Mouse (Mus musculus) thymus, postnatal 25 days (tissue): ENCODE data around the gene Khnyn.

Experiments
- DNase-seq: peaks from one replicate; pipeline ENCODE4 v3.0.0; 2022

Gene Khnyn

DNA sequence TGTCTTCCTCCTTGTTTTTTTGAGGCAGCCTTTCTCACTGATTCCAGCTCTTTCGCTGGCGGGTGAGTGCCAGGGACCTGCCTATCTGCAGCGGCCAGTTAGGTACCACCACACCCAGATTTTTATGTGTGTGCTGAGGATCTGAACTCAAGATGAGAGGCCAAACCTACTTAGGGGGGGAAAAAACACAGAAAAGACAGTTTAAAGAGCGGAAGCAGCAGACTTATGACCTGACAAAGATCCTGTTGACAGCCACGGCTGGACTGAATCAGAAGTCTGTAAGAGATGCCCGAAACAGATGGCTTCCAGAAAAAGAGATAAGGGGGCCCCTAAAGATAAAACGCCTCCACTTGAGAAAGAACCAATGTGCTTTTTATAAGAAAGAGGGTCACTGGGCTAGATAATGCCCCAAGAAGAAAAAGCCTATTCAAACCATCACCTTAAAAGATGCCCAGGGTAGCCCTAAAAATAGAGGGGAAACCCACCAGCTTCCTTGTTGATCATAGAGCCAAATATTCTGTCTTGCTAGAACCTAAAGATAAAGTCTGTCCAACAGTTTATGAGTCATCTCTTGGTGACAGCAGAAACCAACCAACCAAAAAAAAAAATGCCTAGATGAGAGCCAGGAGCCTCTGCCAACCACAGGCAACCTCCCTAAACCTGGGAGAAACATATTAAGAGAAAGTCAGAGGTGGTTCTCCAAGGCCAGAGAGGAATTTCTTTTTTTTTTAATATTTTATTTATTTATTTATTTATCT lies 37.9 kb downstream of the Khnyn start:
- DNase-seq = no peak

DNA sequence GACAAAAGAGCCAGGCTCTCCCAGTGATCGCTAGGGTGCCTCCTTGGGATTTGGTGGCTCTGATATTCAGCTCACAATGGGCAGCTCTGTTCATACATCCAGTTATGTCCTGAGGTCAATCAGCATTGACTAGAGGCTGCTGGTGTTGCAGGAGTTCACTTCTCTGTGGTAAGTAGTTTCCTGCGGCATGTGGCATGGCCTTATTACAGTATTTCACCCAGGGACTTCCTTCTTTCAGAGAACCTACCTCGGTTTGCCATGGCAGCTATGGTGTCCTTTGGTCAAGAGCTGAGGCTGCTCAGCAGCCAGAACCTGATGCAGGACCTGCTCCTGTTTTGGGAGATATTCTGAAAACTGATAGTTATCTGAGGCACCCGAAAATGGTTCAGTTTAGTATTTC lies 42.1 kb downstream of the Khnyn start:
- DNase-seq = no peak

DNA sequence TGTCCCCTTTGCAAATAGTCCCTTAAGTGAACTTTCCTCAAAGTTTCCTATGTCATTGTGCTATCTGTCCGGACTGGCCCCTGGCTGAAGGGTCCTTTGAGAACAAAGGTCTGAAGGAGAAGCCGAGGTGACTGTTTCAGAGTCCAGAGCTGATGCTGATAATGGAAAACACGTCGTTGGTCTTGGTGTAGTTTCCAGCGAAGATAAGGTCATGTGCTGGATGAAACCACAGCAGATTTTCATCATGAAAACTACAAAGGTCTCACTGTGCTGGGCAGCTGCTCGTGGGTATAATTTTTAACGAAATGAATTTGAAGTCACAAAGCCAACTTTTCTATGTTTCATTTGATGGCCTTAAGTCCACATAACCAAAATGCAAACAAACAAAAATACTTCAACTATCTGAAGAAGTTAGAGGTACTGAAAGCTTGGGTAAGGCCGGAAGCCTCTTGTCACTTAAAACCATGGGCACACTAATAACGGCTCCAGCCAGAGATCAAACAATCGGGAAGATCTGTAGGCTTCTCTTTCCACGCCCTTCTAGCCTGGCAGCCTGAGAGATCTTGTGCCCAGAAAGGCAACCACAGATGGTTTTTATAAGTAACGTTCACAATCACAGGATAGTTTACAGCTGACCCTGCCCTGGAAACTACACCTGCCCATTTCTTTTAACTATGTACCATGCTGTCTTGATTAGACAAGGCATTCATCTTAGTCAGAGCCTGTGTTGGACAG lies 44.7 kb downstream of the Khnyn start:
- no peak for DNase-seq

GRCm38 (mm10) chr14:55933586-55933985 lies 48.8 kb downstream of the Khnyn start:
- no peak for DNase-seq

DNA sequence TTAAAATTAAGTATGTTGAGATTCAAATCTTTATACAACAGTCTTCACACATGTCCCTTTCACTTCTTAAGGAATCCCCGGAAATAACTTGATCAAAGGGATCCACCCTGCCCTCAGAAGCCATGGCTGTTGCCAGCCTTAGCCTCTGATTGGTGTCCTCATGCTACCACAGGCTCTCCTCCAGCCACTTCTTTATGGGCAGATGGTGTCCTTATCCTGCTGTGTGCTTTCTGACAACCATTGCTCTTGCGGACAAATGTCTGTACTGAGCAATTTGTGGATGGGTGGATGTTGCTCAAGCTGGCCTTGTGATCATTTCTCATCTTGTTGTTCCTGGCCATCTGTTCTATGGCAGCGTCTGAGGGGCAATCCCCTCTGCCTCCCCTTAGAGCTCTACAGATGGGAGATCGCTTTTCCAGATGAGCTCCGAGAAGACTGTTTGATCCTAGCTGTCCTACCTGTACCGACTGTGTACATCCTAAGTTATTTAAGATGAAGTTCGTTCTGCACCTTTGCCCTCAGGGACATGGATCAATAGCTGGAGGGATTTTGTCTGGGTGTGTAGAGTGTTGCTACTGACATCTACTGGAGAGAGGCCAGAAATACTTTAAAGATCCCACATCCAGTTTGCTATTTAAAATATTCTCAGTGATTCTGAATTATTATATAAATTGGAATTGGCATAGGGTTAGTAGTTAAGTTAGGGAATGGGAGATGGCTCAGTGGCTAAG lies 55.5 kb downstream of the Khnyn start:
- DNase-seq = no peak

DNA sequence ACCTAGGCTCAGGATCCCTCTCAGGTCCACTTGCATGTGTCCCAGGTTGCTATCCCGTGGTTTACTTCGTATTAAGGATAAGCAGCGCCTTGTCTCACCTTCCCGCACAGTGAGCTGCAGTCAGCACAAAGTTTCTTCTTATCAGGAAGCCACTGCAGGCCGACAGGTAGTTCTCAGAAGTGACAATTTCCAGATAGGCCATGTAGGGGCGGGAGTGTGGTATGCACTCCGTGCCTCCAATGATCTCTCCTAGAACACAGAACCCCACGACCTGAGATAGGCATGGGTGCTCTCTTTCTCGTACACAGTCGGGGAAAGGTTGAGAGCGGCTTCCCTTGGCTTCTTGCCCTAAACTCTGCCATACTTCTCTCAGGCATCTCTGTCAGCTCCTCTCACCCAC lies 58.9 kb downstream of the Khnyn start:
- no peak for DNase-seq

- no peak for DNase-seq
These were observed 59.8 kb downstream of the Khnyn start, which contains the start of gene Cma1 for GRCm38 (mm10) chr14:55944575-55944974. TSS of gene Cma1 (minus strand) at chr14:55944675.

GRCm38 (mm10) chr14:55946269-55946969 lies 61.7 kb downstream of the Khnyn start:
- DNase-seq = no peak
